Mouse (Mus musculus): Measurements from ENCODE around the gene Enpp6. TPM values are rescaled to one million over a fixed set of nuclear protein-coding genes. Genes with fewer than 3 reads are reported as not detected.
A peak's percentile ranks its signal among the peaks of the same experiment; 100 is the strongest.

The Enpp6 gene
- total RNA-seq, 2 experiments from 2014 or later = not detected

GRCm38 (mm10) chr8:47058971-47059370 lies 72.3 kb downstream of the Enpp6 start:
- no peak for ATAC-seq (ENCODE audit: poor library complexity, severe bottlenecking)

GRCm38 (mm10) chr8:47061105-47061720 lies 74.5 kb downstream of the Enpp6 start:
- ATAC-seq (ENCODE audit: poor library complexity, severe bottlenecking) = no peak

- no peak for ATAC-seq (ENCODE audit: poor library complexity, severe bottlenecking)
These were observed 80.4 kb downstream of the Enpp6 start for GRCm38 (mm10) chr8:47067121-47067520.

GRCm38 (mm10) chr8:47069634-47070033 lies 82.9 kb downstream of the Enpp6 start:
- ATAC-seq (ENCODE audit: poor library complexity, severe bottlenecking) = no peak

- no peak for ATAC-seq (ENCODE audit: poor library complexity, severe bottlenecking)
These were observed 85.3 kb downstream of the Enpp6 start for GRCm38 (mm10) chr8:47072001-47072400.

- no peak for ATAC-seq (ENCODE audit: poor library complexity, severe bottlenecking)
These were observed 89.4 kb downstream of the Enpp6 start for GRCm38 (mm10) chr8:47075941-47076555.

GRCm38 (mm10) chr8:47080037-47080436 lies 93.3 kb downstream of the Enpp6 start:
- ATAC-seq (ENCODE audit: poor library complexity, severe bottlenecking) = no peak

- no peak for ATAC-seq (ENCODE audit: poor library complexity, severe bottlenecking)
These were observed 95.7 kb downstream of the Enpp6 start for GRCm38 (mm10) chr8:47082201-47083027.

- ATAC-seq (ENCODE audit: poor library complexity, severe bottlenecking) = no peak
These were observed 103.3 kb downstream of the Enpp6 start for GRCm38 (mm10) chr8:47090021-47090420.

GRCm38 (mm10) chr8:47105617-47106016 lies 118.9 kb downstream of the Enpp6 start:
- peak; percentile 81 for ATAC-seq (ENCODE audit: poor library complexity, severe bottlenecking)

GRCm38 (mm10) chr8:47114133-47114796 lies 127.6 kb downstream of the Enpp6 start:
- ATAC-seq (ENCODE audit: poor library complexity, severe bottlenecking) = no peak

- no peak for ATAC-seq (ENCODE audit: poor library complexity, severe bottlenecking)
These were observed 130.6 kb downstream of the Enpp6 start for GRCm38 (mm10) chr8:47117336-47117735.

GRCm38 (mm10) chr8:47119895-47120294 lies 133.2 kb downstream of the Enpp6 start:
- ATAC-seq (ENCODE audit: poor library complexity, severe bottlenecking) = no peak

- no peak for ATAC-seq (ENCODE audit: poor library complexity, severe bottlenecking)
These were observed 142.2 kb downstream of the Enpp6 start for GRCm38 (mm10) chr8:47128859-47129258.

- no peak for ATAC-seq (ENCODE audit: poor library complexity, severe bottlenecking)
These were observed 146.7 kb downstream of the Enpp6 start for GRCm38 (mm10) chr8:47133381-47133780.

- no peak for ATAC-seq (ENCODE audit: poor library complexity, severe bottlenecking)
These were observed 148.0 kb downstream of the Enpp6 start for GRCm38 (mm10) chr8:47134736-47135135.

GRCm38 (mm10) chr8:47135586-47135985 lies 148.9 kb downstream of the Enpp6 start:
- no peak for ATAC-seq (ENCODE audit: poor library complexity, severe bottlenecking)

- no peak for ATAC-seq (ENCODE audit: poor library complexity, severe bottlenecking)
These were observed 149.4 kb downstream of the Enpp6 start for GRCm38 (mm10) chr8:47136047-47136446.

GRCm38 (mm10) chr8:47145258-47145657 lies 158.6 kb downstream of the Enpp6 start:
- ATAC-seq (ENCODE audit: poor library complexity, severe bottlenecking) = no peak

All from megakaryocyte, adult 5-6 weeks (primary cell).